Mouse (Mus musculus) stomach, embryonic 15.5 days (tissue): ENCODE results near the gene Slc6a11. TPM values are rescaled to one million over a fixed set of nuclear protein-coding genes. Genes with fewer than 3 reads are reported as not detected.

ENCODE experiments used
- ATAC-seq: fragments of 200-750 bp; cut with Nextera tagmentation; 2 replicates; pipeline ENCODE4 v1.8.0; 2017; ENCODE audit warnings: low read depth, moderate number of reproducible peaks, moderate TSS enrichment; ENCODE audit not compliant: insufficient read depth, low FRiP score
- H3K27ac ChIP-seq: fragments of 300-500 bp; sonication (generic); 2 replicates; pipeline ENCODE4 v1.5.1; 2015; ENCODE audit warnings: mild to moderate bottlenecking, inconsistent platforms
- H3K27me3 ChIP-seq: fragments of 300-500 bp; sonication (generic); replicated peaks from 2 replicates; pipeline ENCODE4 v1.6.1; 2015; ENCODE audit warnings: inconsistent platforms
- H3K36me3 ChIP-seq: fragments of 300-500 bp; sonication (generic); 2 replicates; pipeline ENCODE4 v1.6.1; 2015; ENCODE audit warnings: inconsistent platforms
- H3K4me1 ChIP-seq: fragments of 300-500 bp; sonication (generic); 2 replicates; pipeline ENCODE4 v1.6.1; 2015; ENCODE audit warnings: inconsistent platforms
- H3K4me2 ChIP-seq: fragments of 300-500 bp; sonication (generic); 2 replicates; pipeline ENCODE4 v1.6.1; 2015; ENCODE audit warnings: mild to moderate bottlenecking, inconsistent platforms
- H3K4me3 ChIP-seq: fragments of 300-500 bp; sonication (generic); replicated peaks from 2 replicates; pipeline ENCODE4 v1.5.1; 2015; ENCODE audit warnings: inconsistent platforms
- H3K9ac ChIP-seq: fragments of 300-500 bp; sonication (generic); 2 replicates; pipeline ENCODE4 v1.6.1; 2015; ENCODE audit warnings: inconsistent platforms
- H3K9me3 ChIP-seq: fragments of 300-500 bp; sonication (generic); 2 replicates; pipeline ENCODE4 v1.6.1; 2016; ENCODE audit warnings: inconsistent platforms
- WGBS: fragments of 180-500 bp; shearing (Covaris S2); methylation state at CpG from one replicate; pipeline ENCODE4 v1.1.7; 2015; 5-methylcytosine and 5-hydroxymethylcytosine counted together
- polyA plus RNA-seq: library from polyadenylated mRNA; unstranded; fragments of >200 nt; fragmentation: Nextera tagmentation; extraction: Ambion mirVana; gene quantifications from 2 replicates; pipeline ENCODE4 v1.2.1, GENCODE M21; 2015

Slc6a11 gene
- polyA plus RNA-seq, 1 experiment from 2014 or later: 0.87 TPM

GRCm38 (mm10) chr6:114295086-114295485, 164.0 kb downstream of the Slc6a11 start:
- no peaks in the 10 kb centered on the region for H3K9me3 ChIP-seq
- H3K9ac ChIP-seq: no peak overlapping the region
- H3K4me2 ChIP-seq: no peak overlapping the region
- H3K27ac ChIP-seq: no peak overlapping the region
- no peak overlapping the region for H3K4me3 ChIP-seq
- no peaks in the 10 kb centered on the region for H3K36me3 ChIP-seq
- ATAC-seq: no peak
- 81% methylated on average over 4 of the region's 4 CpGs for WGBS
- 0 out of 2 replicates have a peak, but pooled peaks cover 3% of the 10 kb centered on the region for H3K4me1 ChIP-seq
- H3K27me3 ChIP-seq: no peaks in the 10 kb centered on the region

- Histone ChIP-seq H3K4me2 (no peak overlapping the region), H3K27ac (no peak overlapping the region), H3K4me3 (no peak overlapping the region), H3K9ac (no peak overlapping the region), H3K36me3 (no peaks in the 10 kb centered on the region), H3K9me3 (no peaks in the 10 kb centered on the region), H3K27me3 (no peaks in the 10 kb centered on the region), H3K4me1 (0 out of 2 replicates have a peak, but pooled peaks cover 3% of the 10 kb centered on the region)
- ATAC-seq: no peak
- 28% methylated on average over 9 of the region's 10 CpGs for WGBS
Measured at GRCm38 (mm10) chr6:114297260-114298002, 166.4 kb downstream of the Slc6a11 start.

Other genes with a start within 250 kb of the Slc6a11 start
- gene Atp2b2, start 88.6 kb upstream of the Slc6a11 start, polyA plus RNA-seq: 1.2 and 1.3 TPM in 2 replicates
- 0.13 and 0.32 TPM in 2 replicates for gene Slc6a1, start 151.4 kb downstream of the Slc6a11 start, polyA plus RNA-seq